Mouse (Mus musculus) lung, postnatal 0 days (tissue): ENCODE results near the gene Scmh1.

Source experiments
- CTCF ChIP-seq: IDR thresholded peaks from 2 replicates; pipeline ENCODE4 v1.5.1; 2016; ENCODE audit warnings: antibody characterized with exemption, mild to moderate bottlenecking
- EP300 ChIP-seq: IDR thresholded peaks from 2 replicates; pipeline ENCODE4 v1.6.1; 2016; ENCODE audit warnings: antibody characterized with exemption, mild to moderate bottlenecking, control low read depth

DNA sequence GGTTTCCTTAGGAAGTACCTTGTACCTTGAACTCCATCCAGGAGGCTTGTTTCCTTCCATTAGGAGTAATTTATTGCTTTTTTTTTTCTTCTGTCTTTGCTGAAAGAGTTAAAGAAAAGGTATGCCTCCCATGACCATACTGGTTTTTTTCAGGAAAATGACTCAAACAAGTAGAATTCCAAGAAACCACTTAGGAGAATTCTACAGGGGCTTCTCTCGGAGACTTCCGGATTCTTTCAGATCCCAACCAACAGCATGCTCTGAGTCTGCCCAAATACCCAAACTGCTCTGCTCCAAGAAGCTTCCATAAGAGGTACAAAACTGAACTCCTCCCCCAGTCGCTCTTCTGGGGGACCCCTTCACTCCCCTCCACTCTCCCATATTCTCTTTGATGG is 166.0 kb downstream of the Scmh1 start:
- TF ChIP-seq CTCF (no peak), EP300 (peak; percentile 69)
